Mouse (Mus musculus): Measurements from ENCODE around the gene Ttyh2. TPM values are rescaled to one million over a fixed set of nuclear protein-coding genes. Genes with fewer than 3 reads are reported as not detected.

The Ttyh2 gene
- polyA plus RNA-seq, 1 experiment from 2014 or later = 7.1 TPM

GRCm38 (mm10) chr11:114680291-114680690 is 5.1 kb downstream of the Ttyh2 start:
- Histone ChIP-seq H3K9ac (ENCODE audit: low read depth, low read length) (no peak overlapping the region), H3K4me2 (no peak overlapping the region), H3K4me1 (replicated peaks; ENCODE audit: control insufficient read depth, insufficient read depth, low read length) (peaks cover 22% of the 10 kb centered on the region), H3K27ac (ENCODE audit: low read depth, low read length) (no peak overlapping the region), H3K9me3 (ENCODE audit: control insufficient read depth, low read length) (no peaks in the 10 kb centered on the region), H3K36me3 (ENCODE audit: control insufficient read depth, insufficient read depth, low read length) (no peaks in the 10 kb centered on the region), H3K4me3 (ENCODE audit: low read depth, low read length) (no peak overlapping the region), H3K27me3 (replicated peaks; ENCODE audit: control insufficient read depth, insufficient read depth, low read length) (no peaks in the 10 kb centered on the region)
- 63% methylated on average over 10 of the region's 10 CpGs for WGBS
- ATAC-seq (replicated peaks; ENCODE audit: low FRiP score) = no peak
- no peak for DNase-seq (ENCODE audit: low spot score)

DNA sequence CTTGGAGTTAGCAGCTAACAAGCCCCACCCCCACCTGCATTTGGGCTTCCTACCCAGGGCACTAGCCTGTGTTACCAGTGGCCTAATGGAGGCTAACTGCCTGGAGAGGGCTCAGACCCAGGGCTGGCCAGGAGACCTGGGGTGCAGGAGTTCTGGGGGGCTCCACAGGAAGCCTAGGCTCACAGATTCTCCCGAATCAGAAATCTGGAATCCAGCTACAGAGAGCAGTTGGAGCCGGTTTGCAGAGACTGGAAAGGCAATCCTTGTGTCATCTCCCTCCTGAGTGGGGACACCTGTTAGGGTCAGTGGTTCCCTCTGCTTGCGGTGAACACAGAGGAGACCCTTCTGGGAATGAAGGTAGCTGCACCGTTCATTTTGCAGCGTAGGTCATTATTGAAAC is 5.8 kb downstream of the Ttyh2 start:
- no peak overlapping the region for H3K4me3 ChIP-seq (ENCODE audit: low read depth, low read length)
- H3K9me3 ChIP-seq (ENCODE audit: control insufficient read depth, low read length) = no peaks in the 10 kb centered on the region
- H3K4me2 ChIP-seq = no peak overlapping the region
- H3K36me3 ChIP-seq (ENCODE audit: control insufficient read depth, insufficient read depth, low read length) = no peaks in the 10 kb centered on the region
- H3K27ac ChIP-seq (ENCODE audit: low read depth, low read length) = no peak overlapping the region
- peaks cover 20% of the 10 kb centered on the region for H3K4me1 ChIP-seq (replicated peaks; ENCODE audit: control insufficient read depth, insufficient read depth, low read length)
- no peaks in the 10 kb centered on the region for H3K27me3 ChIP-seq (replicated peaks; ENCODE audit: control insufficient read depth, insufficient read depth, low read length)
- ATAC-seq (replicated peaks; ENCODE audit: low FRiP score) = no peak
- DNase-seq (ENCODE audit: low spot score) = no peak
- 71% methylated on average over 5 of the region's 5 CpGs for whole genome bisulfite sequencing
- no peak overlapping the region for H3K9ac ChIP-seq (ENCODE audit: low read depth, low read length)

DNA sequence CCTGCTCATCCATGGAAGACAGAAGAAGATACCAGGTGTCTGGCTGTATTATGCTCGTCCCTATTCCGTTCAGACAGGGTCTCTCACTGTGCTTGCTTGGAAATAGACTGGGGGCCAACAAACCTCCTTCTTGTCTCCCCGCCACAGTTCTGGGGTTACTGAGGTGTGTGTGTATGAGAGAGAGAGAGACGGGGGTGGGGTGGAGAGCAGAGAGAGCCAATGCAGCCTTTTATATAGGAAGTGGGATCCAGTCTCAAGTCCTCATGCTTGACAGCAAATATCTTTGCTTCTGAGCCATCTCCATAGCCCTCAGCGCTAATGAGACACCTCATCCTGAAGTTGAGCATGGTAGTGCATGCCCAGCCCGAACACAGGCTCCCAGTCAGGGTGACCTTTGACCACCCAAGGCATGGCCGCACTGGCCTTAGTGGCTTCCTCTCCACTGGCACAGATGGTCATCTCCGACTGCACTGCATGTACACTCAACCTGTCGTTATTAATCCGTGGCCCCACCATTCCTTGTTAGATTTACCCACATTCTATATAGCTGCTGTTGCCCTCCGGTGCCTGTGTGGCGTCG is 7.2 kb downstream of the Ttyh2 start:
- no peak overlapping the region for H3K4me3 ChIP-seq (ENCODE audit: low read depth, low read length)
- H3K9ac ChIP-seq (ENCODE audit: low read depth, low read length) = no peak overlapping the region
- ATAC-seq (replicated peaks; ENCODE audit: low FRiP score) = no peak
- peaks cover 10% of the 10 kb centered on the region for H3K4me1 ChIP-seq (replicated peaks; ENCODE audit: control insufficient read depth, insufficient read depth, low read length)
- 93% methylated on average over 13 of the region's 13 CpGs for WGBS
- DNase-seq (ENCODE audit: low spot score) = no peak
- H3K9me3 ChIP-seq (ENCODE audit: control insufficient read depth, low read length) = no peaks in the 10 kb centered on the region
- no peak overlapping the region for H3K27ac ChIP-seq (ENCODE audit: low read depth, low read length)
- H3K27me3 ChIP-seq (replicated peaks; ENCODE audit: control insufficient read depth, insufficient read depth, low read length) = no peaks in the 10 kb centered on the region
- no peak overlapping the region for H3K4me2 ChIP-seq
- no peaks in the 10 kb centered on the region for H3K36me3 ChIP-seq (ENCODE audit: control insufficient read depth, insufficient read depth, low read length)

DNA sequence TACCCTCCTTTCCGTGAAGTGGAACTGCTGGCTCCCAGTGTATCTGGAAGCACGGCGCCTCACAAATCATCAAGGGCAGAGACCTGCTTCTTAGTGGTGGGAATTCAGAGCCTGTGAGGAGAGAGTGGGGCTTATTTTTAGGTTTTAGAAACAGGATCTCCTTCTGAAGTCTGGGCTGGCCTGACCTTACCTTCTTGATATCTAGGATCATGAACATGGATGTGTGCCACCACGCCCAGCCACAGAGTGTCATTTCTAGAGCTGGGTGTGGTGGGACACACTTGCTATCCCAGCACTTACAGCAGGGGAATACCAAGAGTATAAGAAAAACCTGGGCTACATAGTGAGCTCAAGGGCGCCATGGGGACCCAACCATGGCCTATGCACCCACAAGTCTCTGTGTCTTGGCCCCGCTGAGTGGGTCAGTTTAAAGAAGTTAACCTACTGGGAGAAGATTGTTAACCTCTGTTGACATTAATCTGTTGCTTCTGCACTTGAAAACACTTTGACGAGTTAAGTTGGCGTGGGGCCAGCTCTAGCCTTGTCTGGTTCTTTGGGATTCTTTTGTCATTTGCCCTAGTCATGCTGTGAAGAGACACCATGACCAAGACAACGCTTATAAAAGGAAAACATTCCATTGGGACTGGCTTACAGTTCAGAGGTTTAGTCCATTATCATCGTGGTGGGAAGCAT is 7.9 kb downstream of the Ttyh2 start:
- H3K27me3 ChIP-seq (replicated peaks; ENCODE audit: control insufficient read depth, insufficient read depth, low read length) = no peaks in the 10 kb centered on the region
- H3K36me3 ChIP-seq (ENCODE audit: control insufficient read depth, insufficient read depth, low read length) = no peaks in the 10 kb centered on the region

GRCm38 (mm10) chr11:114683722-114684621 is 8.7 kb downstream of the Ttyh2 start:
- Histone ChIP-seq H3K27me3 (replicated peaks; ENCODE audit: control insufficient read depth, insufficient read depth, low read length) (no peaks in the 10 kb centered on the region), H3K9me3 (ENCODE audit: control insufficient read depth, low read length) (no peaks in the 10 kb centered on the region), H3K9ac (ENCODE audit: low read depth, low read length) (no peak overlapping the region), H3K4me3 (ENCODE audit: low read depth, low read length) (no peak overlapping the region), H3K4me2 (no peak overlapping the region), H3K36me3 (ENCODE audit: control insufficient read depth, insufficient read depth, low read length) (no peaks in the 10 kb centered on the region), H3K4me1 (replicated peaks; ENCODE audit: control insufficient read depth, insufficient read depth, low read length) (peaks cover 10% of the 10 kb centered on the region), H3K27ac (ENCODE audit: low read depth, low read length) (no peak overlapping the region)
- 58% methylated on average over 20 of the region's 20 CpGs for WGBS
- DNase-seq (ENCODE audit: low spot score) = no peak
- peak; percentile 40 for ATAC-seq (replicated peaks; ENCODE audit: low FRiP score)

More for the DNA sequence above, 7.9 kb downstream of the Ttyh2 start:
- DNase-seq (ENCODE audit: low spot score) (no peak), ATAC-seq (replicated peaks; ENCODE audit: low FRiP score) (no peak)
- Histone ChIP-seq H3K27ac (ENCODE audit: low read depth, low read length) (no peak overlapping the region), H3K4me1 (replicated peaks; ENCODE audit: control insufficient read depth, insufficient read depth, low read length) (peaks cover 10% of the 10 kb centered on the region), H3K4me2 (no peak overlapping the region), H3K4me3 (ENCODE audit: low read depth, low read length) (no peak overlapping the region), H3K9me3 (ENCODE audit: control insufficient read depth, low read length) (no peaks in the 10 kb centered on the region), H3K9ac (ENCODE audit: low read depth, low read length) (no peak overlapping the region)
- WGBS = 90% methylated on average over 10 of the region's 10 CpGs

DNA sequence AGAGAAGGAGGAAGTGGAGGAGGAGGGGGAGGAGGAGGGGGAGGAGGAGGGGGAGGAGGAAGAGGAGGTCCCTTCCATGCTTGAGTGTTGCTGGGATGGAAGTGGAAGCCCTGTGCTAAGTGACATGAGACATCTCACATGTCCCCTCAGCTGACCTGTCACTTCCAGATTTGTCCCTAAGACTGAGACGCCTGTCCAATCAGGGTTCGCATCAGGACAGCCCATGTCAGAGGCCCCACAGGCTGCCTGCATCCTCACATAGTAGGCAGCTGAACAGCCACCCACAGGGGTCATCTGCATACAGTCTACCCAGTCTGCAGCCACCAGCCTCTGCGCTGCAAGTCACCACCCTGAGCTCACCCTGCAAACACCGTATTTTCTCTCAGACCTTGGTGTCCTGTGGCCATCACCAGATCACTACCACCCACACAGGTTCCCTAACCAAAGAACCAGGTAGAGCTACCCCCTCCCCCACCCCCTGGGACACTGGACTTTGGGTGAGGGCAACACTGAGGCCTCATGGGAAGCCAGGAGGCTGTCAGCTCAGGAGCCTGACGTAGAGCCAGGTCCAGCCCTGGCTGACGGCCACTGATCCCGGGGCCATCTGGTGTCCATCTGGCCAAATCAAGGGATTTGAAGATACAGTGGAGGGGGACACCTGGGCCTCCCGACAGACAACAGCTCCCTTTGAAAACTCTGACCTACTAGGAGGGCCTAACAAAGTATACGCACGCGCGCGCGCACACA is 9.6 kb downstream of the Ttyh2 start:
- H3K9me3 ChIP-seq (ENCODE audit: control insufficient read depth, low read length) = no peaks in the 10 kb centered on the region
- no peak overlapping the region for H3K4me2 ChIP-seq
- ATAC-seq (replicated peaks; ENCODE audit: low FRiP score) (peak; percentile 22; the same call in 1 of the 2 replicates), DNase-seq (ENCODE audit: low spot score) (no peak)
- no peaks in the 10 kb centered on the region for H3K27me3 ChIP-seq (replicated peaks; ENCODE audit: control insufficient read depth, insufficient read depth, low read length)
- WGBS = 73% methylated on average over 14 of the region's 14 CpGs
- no peak overlapping the region for H3K4me3 ChIP-seq (ENCODE audit: low read depth, low read length)
- H3K4me1 ChIP-seq (replicated peaks; ENCODE audit: control insufficient read depth, insufficient read depth, low read length) = peaks cover 7% of the 10 kb centered on the region
- no peaks in the 10 kb centered on the region for H3K36me3 ChIP-seq (ENCODE audit: control insufficient read depth, insufficient read depth, low read length)
- H3K27ac ChIP-seq (ENCODE audit: low read depth, low read length) = no peak overlapping the region
- H3K9ac ChIP-seq (ENCODE audit: low read depth, low read length) = no peak overlapping the region

DNA sequence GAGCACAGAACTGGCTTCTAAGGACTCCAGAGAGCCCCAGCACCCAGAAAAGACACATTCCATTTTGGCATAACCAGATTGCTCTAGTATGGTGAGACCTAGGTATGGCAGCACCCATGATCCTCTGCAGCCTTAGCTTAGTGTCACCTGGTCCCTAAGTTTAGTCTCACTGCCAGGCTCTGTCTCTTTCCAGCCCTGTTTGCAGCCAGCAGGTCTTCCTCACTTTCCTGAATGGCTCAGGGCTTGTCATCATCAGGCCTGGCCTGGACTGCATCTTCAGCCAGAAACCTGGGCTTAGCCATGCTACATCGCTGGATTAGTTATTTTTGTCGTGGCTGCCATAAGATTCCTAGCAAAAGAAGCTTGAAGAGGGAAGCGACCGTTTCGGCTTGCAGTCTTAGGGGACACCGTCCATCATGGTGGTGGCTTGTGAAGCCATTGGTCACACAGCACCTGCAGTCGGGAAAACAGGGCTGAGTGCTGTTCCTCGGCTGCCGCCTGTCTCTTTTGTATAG is 10.4 kb downstream of the Ttyh2 start:
- H3K4me2 ChIP-seq = no peak overlapping the region
- no peak overlapping the region for H3K27ac ChIP-seq (ENCODE audit: low read depth, low read length)
- H3K27me3 ChIP-seq (replicated peaks; ENCODE audit: control insufficient read depth, insufficient read depth, low read length) = no peaks in the 10 kb centered on the region
- H3K9ac ChIP-seq (ENCODE audit: low read depth, low read length) = no peak overlapping the region
- DNase-seq (ENCODE audit: low spot score) = no peak
- H3K36me3 ChIP-seq (ENCODE audit: control insufficient read depth, insufficient read depth, low read length) = no peaks in the 10 kb centered on the region
- no peaks in the 10 kb centered on the region for H3K9me3 ChIP-seq (ENCODE audit: control insufficient read depth, low read length)
- no peak overlapping the region for H3K4me3 ChIP-seq (ENCODE audit: low read depth, low read length)
- no peak for ATAC-seq (replicated peaks; ENCODE audit: low FRiP score)
- H3K4me1 ChIP-seq (replicated peaks; ENCODE audit: control insufficient read depth, insufficient read depth, low read length) = peaks cover 4% of the 10 kb centered on the region; the same call in 1 of the 2 replicates
- 71% methylated on average over 9 of the region's 9 CpGs for WGBS

Measured in liver, embryonic 11.5 days (tissue).